ENCODE assay signal across 39 mouse cellular contexts in genomic region chr2:31656374-31656773, GRCm38 (mm10). TPM values are rescaled to one million over a fixed set of nuclear protein-coding genes. Genes with fewer than 3 reads are reported as not detected.
"Had no signal": no experiment of that assay in that cellular context is flagged by ENCODE, and none has a peak within 500 bp of the region (broad histone marks: within the 10 kb centered on the region; RNA-seq: fewer than 3 reads in every experiment).

No protein-coding gene starts in this region.

- ATAC-seq: liver, embryonic 12.5 days; liver, postnatal 0 days; lung, postnatal 0 days; midbrain, embryonic 13.5 days; midbrain, embryonic 15.5 days; midbrain, embryonic 16.5 days had no signal

- H3K9me3 ChIP-seq: limb, embryonic 10.5 days; limb, embryonic 15.5 days; liver, embryonic 12.5 days; liver, embryonic 13.5 days; liver, embryonic 15.5 days; lung, embryonic 15.5 days; midbrain, embryonic 12.5 days; midbrain, embryonic 13.5 days; midbrain, embryonic 15.5 days had no signal

- H3K4me3 ChIP-seq: left cerebral cortex, adult 2 months; limb, embryonic 10.5 days; limb, embryonic 12.5 days; limb, embryonic 13.5 days; limb, embryonic 15.5 days; liver, embryonic 12.5 days; liver, embryonic 13.5 days; liver, embryonic 15.5 days; lung, embryonic 15.5 days; megakaryocyte, embryonic 14.5 days; midbrain, embryonic 10.5 days; midbrain, embryonic 12.5 days; midbrain, embryonic 13.5 days; midbrain, embryonic 15.5 days; myocyte; neural tube, embryonic 12.5 days had no signal

- DNase-seq: left cerebral cortex, postnatal 4 days; liver; liver, embryonic 13.5 days; liver, postnatal 0 days; lung, adult 18-20 months; lung, adult 2 months; lung, embryonic 14.5 days; lung, postnatal 10 days; lung, postnatal 14 days; lung, postnatal 36 days; lung, postnatal 4 days; midbrain, embryonic 14.5 days had no signal

- H3K36me3 ChIP-seq: limb, embryonic 10.5 days; limb, embryonic 12.5 days; limb, embryonic 13.5 days; limb, embryonic 15.5 days; liver, embryonic 12.5 days; liver, embryonic 13.5 days; liver, embryonic 15.5 days; lung, embryonic 15.5 days; midbrain, embryonic 12.5 days; midbrain, embryonic 13.5 days; midbrain, embryonic 15.5 days; neural tube, embryonic 12.5 days had no signal

- H3K27ac ChIP-seq: left cerebral cortex, adult 2 months; limb, embryonic 10.5 days; limb, embryonic 12.5 days; limb, embryonic 13.5 days; limb, embryonic 15.5 days; liver, embryonic 12.5 days; liver, embryonic 13.5 days; liver, embryonic 14.5 days; liver, embryonic 15.5 days; lung, embryonic 15.5 days; macrophage; midbrain, embryonic 10.5 days; midbrain, embryonic 12.5 days; midbrain, embryonic 13.5 days; midbrain, embryonic 15.5 days; neural tube, embryonic 12.5 days had no signal

- H3K4me2 ChIP-seq: limb, embryonic 12.5 days; limb, embryonic 13.5 days; limb, embryonic 15.5 days; liver, embryonic 11.5 days; liver, embryonic 12.5 days; liver, embryonic 13.5 days; liver, embryonic 15.5 days; lung, embryonic 14.5 days; lung, embryonic 15.5 days; midbrain, embryonic 12.5 days; midbrain, embryonic 13.5 days; midbrain, embryonic 15.5 days; neural tube, embryonic 12.5 days had no signal

- H3K9ac ChIP-seq: limb, embryonic 12.5 days; limb, embryonic 13.5 days; limb, embryonic 15.5 days; liver, embryonic 12.5 days; liver, embryonic 13.5 days; liver, embryonic 14.5 days; liver, embryonic 15.5 days; liver, postnatal 0 days; lung, embryonic 14.5 days; lung, embryonic 15.5 days; midbrain, embryonic 12.5 days; midbrain, embryonic 13.5 days; midbrain, embryonic 15.5 days; neural tube, embryonic 12.5 days had no signal

RNA-seq across cellular contexts. Expression of gene Prdm12, which starts 16.5 kb away (rescaled TPM):
- total RNA-seq: liver, adult 2 months; megakaryocyte progenitor cell, adult 5-6 weeks; megakaryocyte, adult 5-6 weeks; megakaryocyte-erythroid progenitor cell, adult 5-6 weeks; monocyte, adult 5-6 weeks had no signal
- polyA plus RNA-seq: limb, embryonic 10.5 days; limb, embryonic 13.5 days; limb, embryonic 15.5 days; liver, adult 2 months; liver, embryonic 12.5 days; liver, embryonic 13.5 days; liver, embryonic 14.5 days; liver, embryonic 15.5 days; liver, embryonic 16.5 days; liver, postnatal 0 days; lung, adult 2 months; lung, embryonic 14.5 days; lung, embryonic 16.5 days; lung, postnatal 0 days; macrophage; myocyte had no signal
